Mouse (Mus musculus): ENCODE results near the gene Zfp383.
A peak's percentile ranks its signal among the peaks of the same experiment; 100 is the strongest.
"Not testable (repeated sequence)": the region's sequence is repeated elsewhere in the genome, so short reads cannot be mapped to it uniquely, and the experiment has no call there.

The Zfp383 gene

DNA sequence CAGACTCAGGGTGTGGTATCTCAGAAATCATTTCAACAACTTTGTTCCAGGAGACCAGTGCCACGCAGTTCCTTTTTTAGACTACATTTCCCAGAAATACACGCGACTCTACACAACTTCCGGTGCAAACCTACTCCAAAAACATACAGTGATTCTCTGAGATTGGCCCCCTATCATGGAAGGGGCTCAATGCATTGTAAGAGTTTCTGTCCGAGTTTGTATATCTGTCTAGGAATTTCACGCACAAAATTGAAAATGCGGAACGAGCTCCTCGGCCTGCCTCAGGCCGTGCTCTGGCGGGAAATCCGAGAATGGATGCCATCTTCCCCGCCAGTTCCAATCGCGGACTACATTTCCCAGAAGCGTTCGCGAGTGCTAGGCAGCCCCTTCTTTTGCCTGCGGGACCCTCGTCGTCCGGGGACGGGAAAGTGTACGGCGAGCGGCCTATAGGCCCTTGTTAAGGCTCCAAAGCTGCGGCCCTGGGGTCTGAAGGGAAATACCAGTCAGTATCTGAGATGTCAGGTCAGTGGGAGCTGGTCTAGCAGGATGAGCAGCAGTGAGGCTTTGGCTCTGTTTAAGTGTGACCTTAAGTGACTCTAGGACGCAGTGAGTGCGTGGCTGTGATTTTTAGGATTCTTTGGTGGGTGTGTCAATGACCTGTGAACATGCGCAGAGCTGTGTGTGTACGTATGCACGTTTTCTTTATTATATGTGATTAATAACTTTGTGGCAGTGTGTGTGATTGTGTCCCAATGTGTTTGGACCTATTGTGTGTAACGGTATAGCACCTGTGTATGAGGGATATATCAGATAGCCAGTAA is at the start of gene Zfp383:
Zfp383 (plus strand) TSS at position 94 of the 821 bp plus-strand sequence.
- peak; percentile 74 for DNase-seq

DNA sequence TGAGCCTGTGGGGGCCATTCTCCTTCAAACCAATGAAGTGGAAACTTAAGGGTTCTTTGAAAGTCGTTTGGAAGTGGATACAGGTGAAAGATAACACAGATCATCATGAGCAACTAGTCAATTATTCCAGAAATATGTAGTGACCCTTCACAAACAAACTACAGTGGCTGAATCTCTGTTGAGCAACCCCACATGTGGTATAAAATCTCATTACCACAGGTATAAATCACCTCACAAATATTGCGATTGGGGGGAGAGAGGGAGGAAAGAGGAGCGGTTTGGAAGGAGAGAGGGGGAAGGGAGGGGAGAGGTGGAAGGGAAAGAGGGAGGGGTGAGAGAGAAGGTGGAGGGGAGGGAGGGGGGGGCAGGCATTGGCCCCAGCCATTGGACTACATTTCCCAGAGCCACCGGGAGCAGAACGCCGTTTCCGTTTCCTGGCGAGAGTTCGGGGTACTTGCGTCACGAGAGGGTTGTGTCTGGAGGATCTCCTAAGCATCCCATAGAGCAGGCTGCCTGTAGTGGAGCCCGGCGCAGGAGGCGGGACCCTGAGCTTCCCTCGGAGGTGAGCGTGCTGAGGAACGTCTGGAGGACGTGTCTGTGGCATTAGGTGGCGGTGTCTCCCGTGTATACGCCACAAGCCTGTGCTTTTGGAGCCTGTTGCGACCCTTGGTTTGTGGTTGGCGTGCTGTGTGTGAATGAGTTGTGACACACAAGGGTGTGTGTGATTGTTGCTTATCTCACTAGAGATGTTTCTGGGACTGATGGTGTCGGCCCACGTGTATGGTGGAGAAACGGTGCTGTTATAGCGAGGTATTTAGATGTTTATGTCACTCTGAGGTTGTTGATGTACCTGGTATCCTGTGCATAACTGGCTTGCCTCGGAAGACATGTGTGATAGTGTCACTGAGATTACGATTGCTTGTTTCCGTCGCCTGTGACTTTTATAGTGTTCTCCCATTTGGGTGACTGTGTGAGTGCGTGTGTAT is 48.2 kb upstream of the Zfp383 start, which contains the start of gene Zfp420:
Zfp420 (plus strand) TSS at position 448 of the 986 bp plus-strand sequence.
- DNase-seq: peak; percentile 94

DNA sequence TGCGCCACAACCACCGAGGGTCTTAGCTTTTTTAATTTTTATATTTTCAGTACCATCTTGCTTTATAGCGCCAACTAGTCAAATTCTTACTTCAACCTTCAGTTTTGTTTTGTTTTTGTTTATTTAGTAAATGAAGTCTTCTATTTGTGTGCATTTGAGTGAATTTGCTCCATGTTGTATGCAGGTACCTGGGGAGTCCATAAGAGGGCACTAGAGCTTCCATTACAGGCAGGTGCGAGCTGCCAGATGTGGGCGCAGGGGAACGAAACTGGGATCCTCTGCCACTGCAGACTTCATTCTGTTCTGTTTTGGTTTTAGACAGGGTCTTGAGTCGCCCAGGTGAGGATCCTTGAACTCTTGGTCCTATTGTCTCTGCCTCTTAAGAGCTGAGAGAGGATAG is 46.4 kb upstream of the Zfp383 start:
- no peak for DNase-seq

DNA sequence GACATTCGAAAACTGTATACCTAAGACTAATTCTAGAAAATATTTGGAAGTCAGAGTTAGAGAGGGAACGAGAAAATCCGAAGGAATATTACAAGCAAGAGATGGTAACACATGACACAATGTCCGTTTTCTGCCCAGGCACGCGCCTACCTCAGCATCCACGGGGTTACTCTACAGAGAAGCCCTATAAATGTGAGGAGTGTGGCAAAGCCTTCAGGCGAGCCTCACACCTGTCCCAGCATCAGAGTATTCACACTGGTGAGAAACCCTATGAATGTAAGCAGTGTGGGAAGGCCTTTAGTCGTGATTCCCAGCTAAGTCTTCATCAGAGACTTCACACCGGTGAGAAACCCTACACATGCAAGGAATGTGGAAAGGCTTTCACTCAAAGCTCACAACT is 33.8 kb upstream of the Zfp383 start:
- no peak for DNase-seq

DNA sequence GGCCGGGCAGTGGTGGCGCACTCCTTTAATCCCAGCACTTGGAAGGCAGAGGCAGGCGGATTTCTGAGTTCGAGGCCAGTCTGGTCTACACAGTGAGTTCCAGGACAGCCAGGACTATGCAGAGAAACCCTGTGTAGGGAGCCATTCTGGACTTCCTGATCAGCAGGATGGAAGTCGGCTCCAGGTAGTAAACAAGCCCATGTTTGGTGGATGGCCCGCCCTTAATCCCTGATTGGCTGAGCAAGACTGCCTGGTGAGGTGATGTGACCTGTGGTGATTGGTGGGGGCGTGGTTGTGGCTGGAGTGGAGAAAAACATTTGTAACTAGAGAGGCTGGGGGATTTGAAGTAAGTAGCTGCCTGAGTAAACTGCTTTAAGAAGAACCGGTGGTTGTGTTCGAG is 30.5 kb upstream of the Zfp383 start:
- not testable (repeated sequence) for DNase-seq

DNA sequence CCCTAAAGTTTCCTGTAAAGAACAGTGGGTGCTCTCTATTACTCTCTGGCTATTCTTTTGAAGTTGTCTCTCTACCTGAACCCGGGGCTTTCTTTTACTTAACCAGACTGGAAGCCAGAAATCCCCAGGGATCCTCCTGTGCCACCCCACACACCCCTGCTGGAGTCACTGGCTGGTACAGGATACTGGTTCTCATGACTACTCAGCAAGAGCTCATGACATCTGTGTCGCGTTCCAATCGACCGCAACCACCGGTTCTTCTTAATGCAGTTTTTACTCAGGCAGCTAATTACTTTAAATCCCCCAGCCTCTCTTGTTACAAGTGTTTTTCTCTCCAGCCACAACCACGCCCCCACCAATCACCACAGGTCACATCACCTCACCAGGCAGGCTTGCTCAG is 28.0 kb upstream of the Zfp383 start:
- DNase-seq: no peak

DNA sequence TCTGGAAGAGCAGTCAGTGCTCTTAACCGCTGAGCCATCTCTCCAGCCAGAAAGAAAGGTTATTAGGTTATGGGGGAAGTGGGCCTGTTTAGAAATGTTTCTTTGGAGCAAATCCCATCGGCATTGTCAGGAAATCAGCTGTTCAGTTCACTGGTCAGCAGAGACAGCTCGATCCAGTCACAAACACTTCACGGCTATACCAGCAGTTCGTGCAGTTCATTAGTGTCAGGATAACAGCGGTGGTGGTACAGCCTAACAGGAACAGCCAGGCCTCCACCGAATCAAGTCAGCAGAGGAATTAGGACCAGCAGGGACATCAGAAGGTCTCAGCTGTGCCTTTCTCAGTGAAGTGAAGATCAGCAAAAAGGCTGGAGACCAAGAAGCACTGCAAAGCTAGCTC is 27.1 kb upstream of the Zfp383 start:
- DNase-seq: no peak

DNA sequence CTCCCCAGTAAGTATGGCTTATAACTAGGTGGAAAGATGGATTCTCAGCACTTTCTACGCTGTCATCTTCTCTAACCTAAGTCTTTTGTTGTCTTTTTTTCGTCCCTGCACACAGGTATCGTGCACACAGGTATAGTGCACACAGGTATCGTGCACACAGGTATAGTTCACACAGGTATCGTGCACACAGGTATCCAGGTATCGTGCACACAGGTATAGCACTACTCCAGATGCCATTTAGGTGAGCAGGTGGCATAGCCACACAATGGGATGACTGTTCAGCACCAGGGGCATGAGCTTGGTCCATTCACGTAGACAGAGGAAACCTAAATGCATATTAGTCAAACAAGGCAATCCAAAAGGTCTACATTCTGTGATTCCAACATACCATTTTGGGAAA is 17.5 kb upstream of the Zfp383 start:
- no peak for DNase-seq

DNA sequence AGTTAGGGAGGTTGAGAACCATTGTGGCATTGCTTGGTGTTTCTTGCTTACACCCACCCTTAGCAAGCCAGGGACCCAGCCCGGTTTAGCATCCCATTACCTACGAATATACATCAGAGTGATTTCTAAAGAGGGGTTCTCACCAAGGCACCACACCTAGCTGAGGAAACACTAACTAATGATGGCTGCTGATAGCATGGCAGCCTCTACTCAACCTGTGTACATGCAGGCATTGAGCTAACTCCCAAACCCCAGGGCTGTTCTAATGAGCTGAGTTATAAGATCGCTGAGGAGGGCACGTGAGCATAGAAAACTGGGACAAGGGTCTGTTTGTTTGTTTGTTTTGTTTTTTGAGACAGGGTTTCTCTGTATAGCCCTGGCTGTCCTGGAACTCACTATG is 15.3 kb upstream of the Zfp383 start:
- DNase-seq: no peak

DNA sequence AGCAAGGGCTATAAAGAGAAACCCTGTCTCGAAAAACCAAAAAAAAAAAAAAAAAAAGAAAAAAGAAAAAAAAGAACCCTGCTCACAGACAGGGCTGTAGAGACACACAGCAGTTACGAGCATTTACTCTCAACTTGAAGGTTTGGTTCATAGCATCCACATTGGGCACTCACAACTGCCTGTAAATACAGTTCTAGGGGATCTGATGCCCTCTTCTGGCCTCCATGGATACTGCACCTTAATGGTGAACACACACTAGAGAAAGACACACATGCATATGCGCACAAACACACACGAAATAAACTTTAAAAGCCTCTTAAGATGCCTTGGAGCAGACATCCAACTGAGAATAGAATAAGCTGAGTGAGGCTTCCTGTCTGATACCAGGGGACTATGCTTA is 9.7 kb upstream of the Zfp383 start:
- DNase-seq: no peak

DNA sequence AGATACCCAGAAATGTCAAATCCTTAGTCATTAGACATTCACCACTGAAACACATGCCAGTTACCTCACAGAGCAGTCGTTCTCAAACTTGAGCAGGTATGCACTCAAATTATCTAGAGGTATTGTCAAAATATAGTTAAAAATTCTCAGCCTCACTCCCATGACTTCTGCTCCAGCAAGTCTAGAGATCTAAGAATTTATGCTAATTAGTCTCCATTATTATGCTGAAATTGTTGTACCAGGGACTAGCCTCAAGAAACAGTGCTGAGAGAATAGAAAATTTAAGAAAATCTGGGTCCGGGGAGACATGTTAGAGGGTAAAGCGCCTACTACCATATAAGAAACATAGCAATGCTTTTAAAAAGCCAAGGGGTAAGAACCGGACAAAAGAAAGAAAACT is 3.9 kb upstream of the Zfp383 start:
- DNase-seq: no peak

DNA sequence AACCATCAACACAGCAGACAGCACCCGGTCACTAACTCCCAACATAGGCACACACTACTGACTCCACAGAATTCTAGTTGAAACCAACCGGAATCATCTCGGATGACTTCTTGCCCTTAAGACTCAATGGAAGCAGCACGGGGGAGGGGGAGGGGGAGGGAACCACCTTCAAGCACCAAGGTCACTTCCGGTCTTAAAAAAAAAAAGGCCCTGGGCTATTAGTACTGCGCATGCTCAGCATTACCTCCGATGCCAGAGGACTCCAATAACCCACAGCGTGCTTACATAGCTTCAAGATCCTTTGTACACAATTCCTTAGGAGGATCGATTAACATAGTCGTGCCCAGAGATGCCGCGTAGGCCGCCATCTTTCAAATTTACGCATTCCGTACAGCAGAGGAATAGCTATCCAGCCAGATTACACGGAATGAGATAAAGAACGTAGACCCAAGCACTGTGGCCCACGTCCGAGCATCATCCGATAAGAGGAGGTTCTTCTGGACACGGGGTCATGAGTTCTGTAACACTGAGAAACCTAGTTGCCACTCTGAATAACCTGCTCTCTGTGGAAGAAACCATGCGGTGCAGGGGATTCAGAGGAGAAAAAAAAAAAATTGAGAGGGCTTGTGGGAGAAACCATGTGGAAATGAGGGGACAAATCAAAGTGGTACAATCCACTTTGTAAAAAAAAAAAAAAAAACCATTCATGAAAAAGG is 1.9 kb upstream of the Zfp383 start, which contains the start of gene Zfp27:
Zfp27 (minus strand) TSS at position 607 of the 716 bp plus-strand sequence.
- peak; percentile 85 for DNase-seq

DNA sequence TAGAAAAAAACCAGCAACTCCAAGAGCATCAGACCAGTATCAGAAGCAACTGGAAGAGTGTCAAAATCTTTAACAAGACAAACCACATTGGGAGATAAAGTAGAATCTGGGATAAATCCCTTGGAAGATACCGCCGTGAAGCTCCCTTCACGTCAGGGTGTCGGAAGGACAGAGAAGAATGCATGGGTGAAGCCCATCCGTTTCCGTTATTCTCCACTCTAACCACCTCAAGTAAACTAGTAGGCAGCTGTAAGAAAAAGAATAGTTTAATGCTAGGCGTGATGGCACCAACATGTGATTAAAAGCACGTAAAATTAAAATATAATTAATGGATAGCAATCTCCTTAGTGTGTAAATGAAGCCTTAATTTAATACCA is 1.4 kb upstream of the Zfp383 start:
- peak; percentile 16 for DNase-seq

DNA sequence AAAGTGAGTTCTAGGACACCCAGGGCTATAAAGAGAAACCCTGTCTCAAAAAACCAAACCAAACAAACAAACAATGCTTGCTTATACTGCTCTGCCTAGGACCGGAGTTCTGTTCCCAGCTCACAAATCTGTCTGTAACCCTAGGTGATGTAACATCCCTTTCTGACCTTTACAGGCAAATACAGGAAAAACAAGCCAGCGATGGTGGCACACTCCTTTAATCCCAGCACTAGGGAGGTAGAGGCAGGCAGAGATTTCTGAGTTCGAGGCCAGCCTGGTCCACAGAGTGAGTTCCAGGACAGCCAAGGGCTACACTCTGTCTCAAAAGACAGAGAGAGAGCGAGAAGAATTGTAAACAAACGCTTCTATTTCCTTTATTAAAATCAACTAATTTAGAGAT is 817 bp upstream of the Zfp383 start:
- peak; percentile 22 for DNase-seq

DNA sequence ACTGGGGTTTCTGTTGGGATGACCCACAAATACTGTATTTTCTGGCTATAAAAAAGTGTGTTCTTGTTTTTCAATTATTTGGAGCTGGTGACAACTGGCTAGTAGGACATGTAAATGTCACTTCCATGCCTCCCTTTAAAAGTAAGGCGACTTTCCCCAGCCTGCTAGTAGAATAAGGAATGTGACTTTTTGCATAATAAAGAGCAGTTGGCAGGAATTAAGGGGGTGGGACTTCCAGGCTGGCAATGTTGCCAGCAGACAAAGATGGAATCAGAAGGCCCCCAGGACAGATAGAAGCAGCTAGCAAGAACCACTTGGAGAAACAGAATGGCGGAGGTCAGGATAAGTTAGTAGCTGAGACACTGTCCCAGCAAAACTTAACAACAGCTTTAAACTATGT is 2.2 kb downstream of the Zfp383 start:
- DNase-seq: peak; percentile 18

DNA sequence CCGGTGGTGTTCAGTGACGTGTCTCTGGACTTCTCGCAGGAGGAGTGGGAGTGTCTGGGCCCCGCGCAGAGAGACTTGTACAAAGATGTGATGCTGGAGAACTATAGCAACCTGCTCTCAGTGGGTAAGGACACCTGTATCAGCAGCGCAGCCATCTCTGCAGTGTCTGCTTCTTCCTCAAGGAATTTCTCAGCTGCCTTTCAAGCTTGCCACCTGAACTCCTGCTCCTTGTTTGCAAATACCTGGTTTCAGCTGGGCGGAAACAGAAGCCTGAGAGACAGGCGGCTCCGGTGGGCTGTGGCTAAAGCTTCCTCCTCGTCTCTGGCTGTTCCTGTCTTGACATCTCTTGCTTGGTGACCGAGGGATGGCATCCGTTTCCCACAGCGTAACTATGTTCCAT is 4.1 kb downstream of the Zfp383 start:
- DNase-seq: no peak

DNA sequence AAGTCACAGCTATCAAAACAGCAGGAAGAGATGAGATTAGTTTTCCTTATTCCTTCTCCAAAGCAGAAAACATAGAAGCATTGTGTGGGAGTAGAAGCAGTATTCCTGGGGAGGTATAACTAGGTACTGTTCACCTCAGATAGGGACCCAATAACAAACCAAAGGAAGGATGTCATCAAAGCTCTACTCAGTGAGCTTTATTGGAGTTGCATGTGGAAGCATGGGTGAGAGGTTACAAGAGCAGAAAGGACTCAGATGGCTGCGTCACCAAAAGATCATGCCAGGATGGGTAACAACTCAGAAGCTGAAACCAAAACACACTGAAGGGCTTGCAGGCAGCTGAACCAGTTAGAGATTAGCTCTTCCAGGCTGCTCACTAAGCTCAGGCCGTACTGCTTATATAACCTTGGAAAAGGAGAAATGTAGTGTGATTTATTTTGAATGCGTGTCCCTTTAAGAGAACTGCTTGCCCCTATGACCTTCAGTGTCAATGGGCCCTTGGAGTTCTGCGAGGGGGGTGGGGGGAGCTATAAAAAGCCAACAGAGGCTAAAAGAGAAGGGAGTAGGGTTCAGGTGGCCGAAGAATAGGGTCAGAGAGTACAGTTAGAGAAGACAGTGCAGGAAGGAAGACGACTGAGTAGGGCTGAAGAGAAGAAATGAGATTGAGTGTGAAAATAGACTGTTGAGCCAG is 9.5 kb downstream of the Zfp383 start:
- no peak for DNase-seq

DNA sequence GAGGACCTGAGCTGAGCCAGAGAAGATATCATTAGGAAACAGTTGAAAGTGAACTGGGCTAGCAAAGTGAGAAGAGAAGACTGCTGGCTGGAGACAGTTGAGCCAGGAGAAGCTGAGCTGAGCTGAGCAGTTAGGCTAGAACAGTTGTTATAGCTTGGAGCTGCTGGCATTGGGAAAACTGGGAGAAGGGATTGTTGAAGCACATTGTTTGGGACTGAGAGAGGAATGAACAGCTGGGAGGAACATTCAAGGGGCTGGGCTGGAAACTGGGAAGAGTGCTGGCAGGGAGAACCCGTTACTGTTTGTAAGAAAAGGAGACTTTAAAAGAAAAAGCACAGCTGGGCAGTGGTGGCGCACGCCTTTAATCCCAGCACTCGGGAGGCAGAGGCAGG is 10.0 kb downstream of the Zfp383 start:
- no peak for DNase-seq

DNA sequence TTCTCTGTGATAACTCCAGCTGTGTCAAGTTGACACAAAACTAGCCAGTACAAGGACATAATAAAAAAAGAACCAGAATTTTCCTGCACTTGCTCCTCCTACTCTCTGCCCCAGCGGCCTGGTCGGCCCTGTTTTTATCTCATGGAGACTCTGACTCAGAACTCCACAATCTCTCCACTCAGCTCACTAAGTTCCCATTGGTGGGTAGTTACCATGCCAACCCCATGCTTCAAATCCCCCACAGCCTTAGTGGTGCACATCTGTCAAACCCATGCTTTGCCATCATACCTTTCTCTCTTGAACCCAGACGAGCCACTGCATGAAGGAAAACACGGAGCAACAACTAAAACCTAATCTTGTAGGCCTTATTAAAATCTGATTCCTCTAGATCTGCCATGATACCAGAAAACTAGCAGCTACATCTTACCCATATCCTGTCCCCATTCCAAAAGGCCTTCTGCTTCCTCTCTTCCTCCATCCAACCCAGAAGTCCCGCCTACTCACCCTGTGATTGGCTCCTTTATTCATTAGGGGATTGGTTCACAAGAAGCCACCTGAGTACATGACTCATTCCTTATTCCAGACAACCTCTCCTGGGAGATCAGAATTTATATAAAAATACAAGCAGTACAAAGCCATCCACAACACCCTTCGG is 13.5 kb downstream of the Zfp383 start:
- DNase-seq: no peak

DNA sequence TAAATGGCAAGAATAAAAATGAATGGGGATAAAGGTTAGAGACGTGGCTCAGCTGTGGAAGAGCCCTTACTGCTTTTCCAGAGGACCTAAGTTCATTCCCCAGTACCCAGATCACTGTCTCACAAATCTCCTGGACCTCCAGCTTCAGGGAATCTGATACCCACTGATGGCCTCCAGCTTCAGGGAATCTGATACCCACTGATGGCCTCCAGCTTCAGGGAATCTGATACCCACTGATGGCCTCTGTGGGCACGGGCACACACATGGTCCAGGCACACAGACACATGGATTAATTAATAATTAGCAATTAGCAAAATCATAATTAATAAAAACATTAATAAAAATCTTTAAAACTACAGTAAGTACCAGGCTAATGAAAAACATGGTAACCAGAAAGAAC is 14.8 kb downstream of the Zfp383 start:
- no peak for DNase-seq

DNA sequence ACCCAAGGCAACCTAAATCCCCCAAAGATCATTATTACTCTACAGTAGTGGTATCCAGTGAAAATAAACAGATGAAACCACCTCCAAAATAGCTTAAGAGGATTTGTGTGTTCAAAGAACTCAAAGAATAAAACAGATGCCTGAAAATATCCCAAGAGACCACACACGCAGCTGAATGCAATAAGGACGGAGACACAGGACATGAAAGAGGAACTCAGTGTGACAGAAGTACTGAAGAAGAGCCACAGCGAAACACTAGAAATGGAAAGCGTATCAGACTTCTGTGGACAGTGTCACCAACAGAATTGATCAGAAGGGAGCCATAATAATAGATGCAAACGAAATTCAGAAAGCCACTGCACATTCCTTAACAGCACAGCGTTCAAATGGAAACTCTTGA is 30.8 kb downstream of the Zfp383 start:
- no peak for DNase-seq

DNA sequence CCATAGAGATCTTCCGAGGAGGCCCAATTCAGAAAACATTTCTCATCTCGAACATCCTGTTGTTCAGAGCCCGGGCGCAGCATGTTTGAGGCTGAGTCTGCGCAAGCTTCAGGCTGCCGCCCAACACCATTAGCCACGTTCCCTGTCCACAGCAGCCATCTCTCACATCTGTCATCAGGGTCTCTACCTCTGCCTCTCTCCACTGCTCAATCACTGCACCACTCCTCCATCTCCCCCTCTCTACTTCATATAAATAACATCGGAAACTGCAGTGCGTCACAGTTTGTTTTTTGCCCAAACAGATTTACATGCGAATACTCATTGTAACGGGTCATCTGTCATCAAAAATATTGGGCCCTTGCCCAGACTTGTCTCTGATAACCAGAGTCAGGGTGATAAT is 33.0 kb downstream of the Zfp383 start:
- DNase-seq: no peak
